Mouse (Mus musculus) naive thymus-derived CD4-positive, alpha-beta T cell, adult 2 months (primary cell): ENCODE measurements around the gene Smg6.

Experiments used
- DNase-seq: peaks from one replicate; pipeline ENCODE4 v3.0.0-alpha.2; 2011; ENCODE audit warnings: low read depth

Gene Smg6

DNA sequence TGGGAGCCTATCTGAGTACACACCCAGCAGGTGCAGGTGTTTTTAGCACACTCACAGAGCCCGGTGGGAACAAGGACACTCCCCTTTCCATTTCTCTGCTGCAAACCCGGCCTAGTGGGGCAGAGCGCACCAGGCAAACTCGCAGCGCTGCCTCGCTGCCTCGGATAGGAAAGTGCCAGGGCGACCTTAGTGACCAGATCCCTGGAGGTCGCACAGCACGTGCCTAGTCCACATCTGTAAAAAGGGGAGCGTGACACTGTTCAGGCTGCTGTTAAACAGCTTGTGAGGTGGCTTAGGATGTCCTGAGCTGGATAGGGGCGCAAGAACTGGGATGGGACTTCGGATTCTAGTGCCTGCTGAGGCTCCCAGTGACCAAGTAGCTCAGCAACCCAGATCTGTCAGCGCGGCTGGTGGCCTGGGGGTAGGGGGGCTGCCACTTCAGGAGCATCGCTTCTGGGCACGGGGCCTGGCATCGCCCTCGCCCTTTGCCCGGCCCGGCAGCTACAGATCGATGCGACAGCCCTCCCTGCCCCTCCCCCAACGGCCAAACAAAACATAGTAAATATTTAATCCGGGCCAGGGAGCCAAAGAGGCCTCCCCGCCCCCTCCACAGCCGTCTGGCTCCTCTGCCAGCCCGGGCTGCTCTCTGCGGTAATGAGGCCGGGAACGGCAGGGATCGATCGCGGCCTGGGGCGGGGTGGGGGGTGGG, 287.9 kb downstream of the Smg6 start:
- DNase-seq, result no peak
